Mouse (Mus musculus): Measurements from ENCODE around the gene 2310002L09Rik.
"Not testable (repeated sequence)": the region's sequence is repeated elsewhere in the genome, so short reads cannot be mapped to it uniquely, and the experiment has no call there.

2310002L09Rik gene

DNA sequence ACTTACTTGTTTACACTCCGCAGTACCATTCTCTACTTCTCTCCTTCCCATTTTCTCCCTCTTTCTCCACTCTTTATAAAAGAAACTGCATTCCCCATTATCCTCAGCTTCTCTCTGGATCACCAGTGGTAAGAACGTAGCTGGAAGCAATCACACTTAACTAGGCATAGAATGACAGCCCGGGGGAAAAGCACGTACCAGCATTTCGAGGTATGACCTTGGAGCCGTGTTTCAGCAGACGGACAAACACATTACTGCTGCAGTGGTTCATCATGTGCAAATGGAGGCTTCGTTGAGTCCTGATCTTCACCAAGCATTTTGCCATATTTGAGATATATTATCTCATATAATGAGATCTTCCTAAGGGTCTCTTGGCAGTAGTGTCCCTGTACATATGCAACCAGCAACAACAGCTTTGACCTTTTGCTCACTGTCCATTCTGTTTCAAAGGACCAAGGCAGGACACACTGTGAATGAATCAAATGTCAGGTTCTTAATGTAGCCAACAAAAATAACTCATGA lies at the start of gene 2310002L09Rik:
Gene 2310002L09Rik (minus strand): TSS at position 472 of the 522 bp plus-strand sequence.
- Histone ChIP-seq H3K27me3 (ENCODE audit: control insufficient read depth, insufficient read depth, low read length, poor library complexity, severe bottlenecking) (no peaks in the 10 kb centered on the region), H3K36me3 (ENCODE audit: control insufficient read depth, insufficient read depth, low read length, poor library complexity, severe bottlenecking) (no peaks in the 10 kb centered on the region)
- DNase-seq (ENCODE audit: low read depth, low spot score) = no peak

- no peak for DNase-seq (ENCODE audit: low read depth, low spot score)
- H3K27me3 ChIP-seq (ENCODE audit: control insufficient read depth, insufficient read depth, low read length, poor library complexity, severe bottlenecking) = no peaks in the 10 kb centered on the region
- H3K36me3 ChIP-seq (ENCODE audit: control insufficient read depth, insufficient read depth, low read length, poor library complexity, severe bottlenecking) = no peaks in the 10 kb centered on the region
Observed at GRCm38 (mm10) chr4:73980454-73980853, 29.8 kb upstream of the 2310002L09Rik start.

- H3K36me3 ChIP-seq (ENCODE audit: control insufficient read depth, insufficient read depth, low read length, poor library complexity, severe bottlenecking); H3K27me3 ChIP-seq (ENCODE audit: control insufficient read depth, insufficient read depth, low read length, poor library complexity, severe bottlenecking); DNase-seq (ENCODE audit: low read depth, low spot score): not testable (repeated sequence)
Observed at GRCm38 (mm10) chr4:73920660-73921059, 30.0 kb downstream of the 2310002L09Rik start, which contains the start of gene Gm11756. Gene Gm11756, minus strand, starts transcription at chr4:73920760.

- H3K36me3 ChIP-seq (ENCODE audit: control insufficient read depth, insufficient read depth, low read length, poor library complexity, severe bottlenecking); H3K27me3 ChIP-seq (ENCODE audit: control insufficient read depth, insufficient read depth, low read length, poor library complexity, severe bottlenecking); DNase-seq (ENCODE audit: low read depth, low spot score): not testable (repeated sequence)
Observed at GRCm38 (mm10) chr4:73905853-73906252, 44.8 kb downstream of the 2310002L09Rik start, which contains the start of gene Gm13871. Gene Gm13871, minus strand, starts transcription at chr4:73905953.

DNA sequence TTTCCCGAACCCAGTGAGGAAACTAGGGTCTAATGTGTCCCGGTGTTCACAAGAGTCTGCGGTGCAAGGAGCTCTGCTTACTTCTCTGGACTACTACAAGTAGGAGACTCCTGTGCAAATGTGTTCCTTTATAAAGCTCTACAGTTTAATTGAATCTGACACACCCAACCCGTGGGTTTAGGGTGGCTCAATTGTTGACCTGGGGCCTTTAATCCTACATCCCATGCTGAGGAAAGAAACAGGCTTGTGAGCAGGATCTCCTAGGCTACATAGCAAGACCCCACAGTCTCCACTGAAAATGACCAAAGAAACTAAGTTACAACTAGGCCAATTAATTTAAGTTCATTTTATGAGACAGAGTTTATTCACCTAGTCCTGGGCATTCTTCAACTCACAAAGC lies 59.6 kb downstream of the 2310002L09Rik start, which contains the start of gene Gm11757:
Gene Gm11757 (minus strand): TSS at position 101 of the 400 bp plus-strand sequence.
- H3K27me3 ChIP-seq (ENCODE audit: control insufficient read depth, insufficient read depth, low read length, poor library complexity, severe bottlenecking); DNase-seq (ENCODE audit: low read depth, low spot score); H3K36me3 ChIP-seq (ENCODE audit: control insufficient read depth, insufficient read depth, low read length, poor library complexity, severe bottlenecking): not testable (repeated sequence)
